Mouse (Mus musculus) hindbrain, embryonic 10.5 days (tissue): ENCODE data around the gene Scn3b. TPM values are rescaled to one million over a fixed set of nuclear protein-coding genes. Genes with fewer than 3 reads are reported as not detected.

Source experiments
- DNase-seq: peaks from one replicate; pipeline ENCODE4 v3.0.0-alpha.2; 2017; ENCODE audit warnings: low spot score
- H3K27ac ChIP-seq: fragments of 300-500 bp; sonication (generic); 2 replicates; pipeline ENCODE4 v1.5.1; 2016; ENCODE audit warnings: mild to moderate bottlenecking, moderate library complexity
- H3K27me3 ChIP-seq: fragments of 300-500 bp; sonication (generic); 2 replicates; pipeline ENCODE4 v1.6.1; 2016; ENCODE audit warnings: mild to moderate bottlenecking; ENCODE audit not compliant: poor library complexity, insufficient read depth, severe bottlenecking
- H3K36me3 ChIP-seq: fragments of 300-500 bp; sonication (generic); 2 replicates; pipeline ENCODE4 v1.6.1; 2016; ENCODE audit warnings: mild to moderate bottlenecking, moderate library complexity
- H3K4me1 ChIP-seq: fragments of 300-500 bp; sonication (generic); replicated peaks from 2 replicates; pipeline ENCODE4 v1.6.1; 2016; ENCODE audit warnings: mild to moderate bottlenecking
- H3K4me3 ChIP-seq: fragments of 300-500 bp; sonication (generic); 2 replicates; pipeline ENCODE4 v1.5.1; 2016; ENCODE audit warnings: mild to moderate bottlenecking, moderate library complexity
- H3K9me3 ChIP-seq: fragments of 300-500 bp; sonication (generic); 2 replicates; pipeline ENCODE4 v1.6.1; 2016; ENCODE audit warnings: mild to moderate bottlenecking, moderate library complexity
- WGBS: fragments of 180-500 bp; shearing (Covaris S2); methylation state at CpG from one replicate; pipeline ENCODE4 v1.1.7; 2016; 5-methylcytosine and 5-hydroxymethylcytosine counted together
- polyA plus RNA-seq: library from polyadenylated mRNA; unstranded; fragments of >200 nt; fragmentation: Nextera tagmentation; extraction: Ambion mirVana; gene quantifications from 2 replicates; pipeline ENCODE4 v1.2.1, GENCODE M21; 2016

The Scn3b gene
- polyA plus RNA-seq, 1 experiment from 2014 or later, result 12.8 TPM

- Histone ChIP-seq H3K27me3 (no peaks in the 10 kb centered on the region), H3K4me1 (0 out of 2 replicates have a peak, but pooled peaks cover 7% of the 10 kb centered on the region), H3K36me3 (no peaks in the 10 kb centered on the region), H3K9me3 (no peaks in the 10 kb centered on the region), H3K27ac (no peak overlapping the region), H3K4me3 (no peak overlapping the region)
- DNase-seq, result no peak
- 84% methylated on average over 4 of the region's 4 CpGs for WGBS
These were observed 68.3 kb downstream of the Scn3b start for GRCm38 (mm10) chr9:40337131-40337820.

GRCm38 (mm10) chr9:40339578-40339977 lies 70.6 kb downstream of the Scn3b start:
- Histone ChIP-seq H3K27ac (no peak overlapping the region), H3K36me3 (no peaks in the 10 kb centered on the region), H3K27me3 (no peaks in the 10 kb centered on the region), H3K4me3 (no peak overlapping the region), H3K4me1 (peaks cover 7% of the 10 kb centered on the region; the same call in 1 of the 2 replicates), H3K9me3 (no peaks in the 10 kb centered on the region)
- no peak for DNase-seq
- 80% methylated on average over 9 of the region's 9 CpGs for WGBS

Other genes with a start within 250 kb of the Scn3b start
- not detected in 2 replicates for gene Olfr981, start 247.8 kb upstream of the Scn3b start, polyA plus RNA-seq
- gene Olfr982, start 195.4 kb upstream of the Scn3b start, polyA plus RNA-seq, result not detected in 2 replicates
- gene Olfr983, start 175.6 kb upstream of the Scn3b start, polyA plus RNA-seq, result not detected in 2 replicates
- 0.04 TPM in 1 of 2 replicates, not detected in the other for gene Olfr984, start 155.0 kb upstream of the Scn3b start, polyA plus RNA-seq
- gene Olfr985, start 139.0 kb upstream of the Scn3b start, polyA plus RNA-seq, result not detected in 2 replicates
- not detected in 2 replicates for gene Tmem225, start 121.1 kb upstream of the Scn3b start, polyA plus RNA-seq
- not detected in 2 replicates for gene Olfr986, start 88.3 kb upstream of the Scn3b start, polyA plus RNA-seq
- gene Zfp202, start 76.9 kb upstream of the Scn3b start, polyA plus RNA-seq, result 6.8 and 7.5 TPM in 2 replicates